Mouse (Mus musculus) liver, embryonic 15.5 days (tissue): ENCODE measurements around the gene Mrpl49. TPM values are rescaled to one million over a fixed set of nuclear protein-coding genes. Genes with fewer than 3 reads are reported as not detected.

Source experiments
- ATAC-seq: fragments of 200-750 bp; cut with Nextera tagmentation; 2 replicates; pipeline ENCODE4 v1.8.0; 2017; ENCODE audit warnings: moderate number of reproducible peaks, mild to moderate bottlenecking, moderate library complexity; ENCODE audit not compliant: insufficient read depth
- H3K27ac ChIP-seq: fragments of 300-500 bp; sonication (generic); replicated peaks from 2 replicates; pipeline ENCODE4 v1.5.1; 2015; ENCODE audit warnings: mild to moderate bottlenecking, inconsistent platforms
- H3K27me3 ChIP-seq: fragments of 300-500 bp; sonication (generic); 2 replicates; pipeline ENCODE4 v1.6.1; 2015; ENCODE audit warnings: mild to moderate bottlenecking, inconsistent platforms
- H3K36me3 ChIP-seq: fragments of 300-500 bp; sonication (generic); replicated peaks from 2 replicates; pipeline ENCODE4 v1.6.1; 2015; ENCODE audit warnings: moderate library complexity, mild to moderate bottlenecking, inconsistent platforms
- H3K4me1 ChIP-seq: fragments of 300-500 bp; sonication (generic); replicated peaks from 2 replicates; pipeline ENCODE4 v1.6.1; 2015; ENCODE audit warnings: inconsistent platforms
- H3K4me2 ChIP-seq: fragments of 300-500 bp; sonication (generic); 2 replicates; pipeline ENCODE4 v1.6.1; 2015; ENCODE audit warnings: moderate library complexity, mild to moderate bottlenecking, inconsistent platforms
- H3K4me3 ChIP-seq: fragments of 300-500 bp; sonication (generic); replicated peaks from 2 replicates; pipeline ENCODE4 v1.5.1; 2015; ENCODE audit warnings: mild to moderate bottlenecking, inconsistent platforms
- H3K9ac ChIP-seq: fragments of 300-500 bp; sonication (generic); 2 replicates; pipeline ENCODE4 v1.6.1; 2015; ENCODE audit warnings: moderate library complexity, mild to moderate bottlenecking, inconsistent platforms
- H3K9me3 ChIP-seq: fragments of 300-500 bp; sonication (generic); replicated peaks from 2 replicates; pipeline ENCODE4 v1.6.1; 2016; ENCODE audit warnings: inconsistent platforms
- WGBS: fragments of 180-500 bp; shearing (Covaris S2); methylation state at CpG from one replicate; pipeline ENCODE4 v1.1.7; 2015; ENCODE audit warnings: mixed read lengths; ENCODE audit not compliant: insufficient replicate concordance; 5-methylcytosine and 5-hydroxymethylcytosine counted together
- microRNA-seq: library from miRNA; unstranded; fragments of <30 nt; microRNA quantifications from one replicate; pipeline ENCODE4, GENCODE M21; 2016
- polyA plus RNA-seq: library from polyadenylated mRNA; unstranded; fragments of >200 nt; fragmentation: Nextera tagmentation; extraction: Ambion mirVana; gene quantifications from 2 replicates; pipeline ENCODE4 v1.2.1, GENCODE M21; 2015

Mrpl49 gene
- polyA plus RNA-seq, 1 experiment from 2014 or later, result 39.5 TPM

DNA sequence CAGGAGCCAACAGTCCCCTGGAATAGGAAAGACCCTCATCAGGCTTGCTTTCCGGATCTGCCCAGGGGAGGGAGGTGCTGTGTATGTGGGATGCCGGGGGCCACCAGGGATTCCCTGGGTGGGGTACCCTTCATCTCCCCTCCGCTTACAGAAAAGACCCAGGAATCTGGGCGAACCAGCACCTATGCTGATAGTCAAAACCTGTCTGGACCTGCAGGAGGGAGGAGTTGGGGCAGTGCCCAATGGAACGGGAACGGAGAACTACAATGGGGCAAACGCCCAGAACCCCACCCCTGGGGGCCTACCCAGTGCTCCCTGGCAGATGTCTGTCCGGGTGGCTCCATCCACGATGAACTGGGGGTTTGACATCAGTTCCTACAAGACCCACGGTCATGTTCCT, 43.9 kb downstream of the Mrpl49 start:
- Histone ChIP-seq H3K4me1 (peaks cover 73% of the 10 kb centered on the region), H3K4me2 (peak overlapping the region; percentile 97), H3K27me3 (no peaks in the 10 kb centered on the region), H3K27ac (peak overlapping the region; percentile 94), H3K9ac (peak overlapping the region; percentile 77), H3K9me3 (no peaks in the 10 kb centered on the region), H3K36me3 (peaks cover 51% of the 10 kb centered on the region), H3K4me3 (peak overlapping the region; percentile 74)
- ATAC-seq, result no peak
- WGBS, result 74% methylated on average over 10 of the region's 10 CpGs

DNA sequence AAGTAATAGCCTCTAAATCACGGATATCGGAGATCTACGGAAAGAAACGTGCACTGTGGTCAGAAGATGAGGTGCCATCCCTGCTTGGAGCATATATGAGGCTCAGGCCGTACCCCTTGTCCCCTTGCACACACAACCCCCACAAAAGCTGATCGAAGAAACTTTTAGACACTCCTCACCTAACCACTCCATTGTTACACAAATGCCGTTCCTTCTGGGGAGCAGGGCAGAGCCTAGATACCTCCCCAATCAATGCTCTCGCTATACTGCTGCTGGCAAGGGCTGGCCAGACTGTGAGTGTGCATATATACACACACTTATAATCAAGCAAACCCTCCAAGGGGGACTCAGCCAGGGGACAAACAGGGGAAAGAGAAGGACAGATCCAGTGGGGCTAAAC, 48.4 kb downstream of the Mrpl49 start:
- H3K27me3 ChIP-seq, result no peaks in the 10 kb centered on the region
- peaks cover 87% of the 10 kb centered on the region for H3K36me3 ChIP-seq
- H3K4me2 ChIP-seq, result no peak overlapping the region
- no peak overlapping the region for H3K27ac ChIP-seq
- 87% methylated on average over 8 of the region's 8 CpGs for WGBS
- H3K9ac ChIP-seq, result no peak overlapping the region
- no peaks in the 10 kb centered on the region for H3K9me3 ChIP-seq
- no peak for ATAC-seq
- H3K4me1 ChIP-seq, result peaks cover 30% of the 10 kb centered on the region
- H3K4me3 ChIP-seq, result no peak overlapping the region

GRCm38 (mm10) chr19:6007013-6007412, 50.6 kb downstream of the Mrpl49 start:
- 86% methylated on average over 13 of the region's 13 CpGs for WGBS
- peaks cover 10% of the 10 kb centered on the region for H3K4me1 ChIP-seq
- ATAC-seq, result no peak
- no peaks in the 10 kb centered on the region for H3K27me3 ChIP-seq
- H3K27ac ChIP-seq, result no peak overlapping the region
- H3K36me3 ChIP-seq, result peaks cover 84% of the 10 kb centered on the region
- no peaks in the 10 kb centered on the region for H3K9me3 ChIP-seq
- H3K9ac ChIP-seq, result no peak overlapping the region
- H3K4me3 ChIP-seq, result no peak overlapping the region
- no peak overlapping the region for H3K4me2 ChIP-seq

- peaks cover 82% of the 10 kb centered on the region for H3K36me3 ChIP-seq
- H3K4me2 ChIP-seq, result no peak overlapping the region
- H3K9me3 ChIP-seq, result no peaks in the 10 kb centered on the region
Observed at GRCm38 (mm10) chr19:6005541-6005940, 52.0 kb downstream of the Mrpl49 start.

More at GRCm38 (mm10) chr19:6005541-6005940, 52.0 kb downstream of the Mrpl49 start:
- H3K27me3 ChIP-seq, result no peaks in the 10 kb centered on the region
- H3K9ac ChIP-seq, result no peak overlapping the region
- H3K4me1 ChIP-seq, result no peaks in the 10 kb centered on the region
- ATAC-seq, result no peak
- H3K27ac ChIP-seq, result no peak overlapping the region
- 80% methylated on average over 11 of the region's 11 CpGs for WGBS
- no peak overlapping the region for H3K4me3 ChIP-seq

Small RNAs within 50 kb of the gene (microRNA-seq; reads per million reads assigned to microRNA genes)
- 2.3 reads per million for gene Mir6988

Other genes with a start within 250 kb of the Mrpl49 start
- 12.9 and 13.1 TPM in 2 replicates for gene Frmd8, start 182.5 kb downstream of the Mrpl49 start, polyA plus RNA-seq
- gene Slc25a45, start 180.0 kb downstream of the Mrpl49 start, polyA plus RNA-seq, result 7.1 and 7.9 TPM in 2 replicates
- gene Tigd3, start 163.6 kb downstream of the Mrpl49 start, polyA plus RNA-seq, result 2.8 and 2.9 TPM in 2 replicates
- gene Dpf2, start 144.8 kb downstream of the Mrpl49 start, polyA plus RNA-seq, result 52.7 and 59.4 TPM in 2 replicates
- 2.9 and 3.1 TPM in 2 replicates for gene Cdc42ep2, start 133.0 kb downstream of the Mrpl49 start, polyA plus RNA-seq
- 53.8 and 58.9 TPM in 2 replicates for gene Pola2, start 93.6 kb downstream of the Mrpl49 start, polyA plus RNA-seq
- 0.05 TPM in 1 of 2 replicates, not detected in the other for gene Slc22a20, start 71.6 kb downstream of the Mrpl49 start, polyA plus RNA-seq
- 25.1 and 26.1 TPM in 2 replicates for gene Capn1, start 41.9 kb downstream of the Mrpl49 start, polyA plus RNA-seq
- gene Syvn1, start 11.2 kb downstream of the Mrpl49 start, polyA plus RNA-seq, result 13.3 and 17.3 TPM in 2 replicates
- gene Fau, start 59 bp upstream of the Mrpl49 start, polyA plus RNA-seq, result 401 and 446 TPM in 2 replicates
- gene Znhit2, start 3.4 kb upstream of the Mrpl49 start, polyA plus RNA-seq, result 19.1 and 19.5 TPM in 2 replicates
- gene Tm7sf2, start 10.6 kb upstream of the Mrpl49 start, polyA plus RNA-seq, result 49.1 and 50.2 TPM in 2 replicates
- gene Vps51, start 19.4 kb upstream of the Mrpl49 start, polyA plus RNA-seq, result 27.3 and 30.8 TPM in 2 replicates
- gene Tmem262, start 22.2 kb upstream of the Mrpl49 start, polyA plus RNA-seq, result not detected in 2 replicates
- 0.48 and 0.67 TPM in 2 replicates for gene Gm28374, start 24.5 kb upstream of the Mrpl49 start, polyA plus RNA-seq
- 19.7 and 24.4 TPM in 2 replicates for gene Zfpl1, start 27.2 kb upstream of the Mrpl49 start, polyA plus RNA-seq
- gene Cdca5, start 27.2 kb upstream of the Mrpl49 start, polyA plus RNA-seq, result 34.5 and 35.4 TPM in 2 replicates
- 0.23 and 0.25 TPM in 2 replicates for gene AC131692.1, start 36.6 kb upstream of the Mrpl49 start, polyA plus RNA-seq
- 3.5 and 3.7 TPM in 2 replicates for gene Naaladl1, start 48.0 kb upstream of the Mrpl49 start, polyA plus RNA-seq
- 23.2 and 24.0 TPM in 2 replicates for gene Sac3d1, start 60.9 kb upstream of the Mrpl49 start, polyA plus RNA-seq
- 58.5 and 66.0 TPM in 2 replicates for gene Snx15, start 70.5 kb upstream of the Mrpl49 start, polyA plus RNA-seq
- gene Batf2, start 83.2 kb upstream of the Mrpl49 start, polyA plus RNA-seq, result 0.17 and 0.44 TPM in 2 replicates
- gene Arl2, start 83.8 kb upstream of the Mrpl49 start, polyA plus RNA-seq, result 26.0 and 28.8 TPM in 2 replicates
- gene Majin, start 126.6 kb upstream of the Mrpl49 start, polyA plus RNA-seq, result not detected in 2 replicates
- 0.15 and 0.28 TPM in 2 replicates for gene Gpha2, start 168.6 kb upstream of the Mrpl49 start, polyA plus RNA-seq
- 3.3 and 5.0 TPM in 2 replicates for gene Ppp2r5b, start 178.1 kb upstream of the Mrpl49 start, polyA plus RNA-seq
- 4.7 and 5.8 TPM in 2 replicates for gene Atg2a, start 183.9 kb upstream of the Mrpl49 start, polyA plus RNA-seq
- gene Ehd1, start 218.9 kb upstream of the Mrpl49 start, polyA plus RNA-seq, result 64.0 and 69.3 TPM in 2 replicates
- gene Cdc42bpg, start 248.7 kb upstream of the Mrpl49 start, polyA plus RNA-seq, result 0.21 and 0.38 TPM in 2 replicates